ENCODE assay signal across 7 mouse cellular contexts in the genomic region with DNA sequence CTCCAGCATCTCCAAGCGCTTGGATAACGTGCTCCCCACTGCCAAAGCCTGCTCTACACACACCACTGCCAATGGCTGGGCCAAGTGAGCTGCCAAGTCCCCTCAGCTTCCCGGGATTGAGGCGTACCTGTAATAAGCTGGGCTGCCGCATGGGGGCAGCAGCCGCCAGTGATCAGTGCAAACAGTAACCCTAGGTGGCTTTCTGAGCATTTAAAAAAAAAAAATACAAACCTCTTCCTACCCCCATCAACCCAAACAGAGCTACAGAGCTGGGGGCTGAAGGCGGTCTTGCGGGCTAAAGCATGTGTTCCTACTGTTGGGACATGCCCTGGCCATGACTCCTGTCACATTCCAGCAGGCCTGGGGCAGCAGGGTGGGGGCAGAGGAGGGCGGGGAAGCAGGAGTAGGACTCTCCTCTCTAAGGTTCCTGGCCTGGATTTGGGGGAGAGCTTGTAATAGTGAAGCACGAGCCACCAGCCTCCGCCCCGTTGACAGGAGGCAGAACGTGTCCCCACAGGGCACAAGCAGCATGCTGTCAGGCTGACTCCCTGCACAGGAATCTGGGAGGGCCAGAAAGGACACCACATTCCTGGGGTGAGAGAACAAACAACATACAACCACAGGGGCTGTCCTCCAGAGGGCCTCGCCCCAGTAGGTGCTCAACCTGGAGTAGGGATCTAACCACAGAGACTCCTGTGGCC. TPM values are rescaled to one million over a fixed set of nuclear protein-coding genes. Genes with fewer than 3 reads are reported as not detected.
A peak's percentile ranks its signal among the peaks of the same experiment; 100 is the strongest.
DNase-seq lines count a peak whose midpoint lies in the region; ATAC-seq lines count a peak whose summit lies in the region.

No protein-coding gene starts in this region.

- DNase-seq in T-cell, adult 2 months (ENCODE audit: low spot score), result peak; percentile 66
- peak; percentile 95 to 96 for DNase-seq in cerebellum, postnatal 10 days
- peak; percentile 75 to 84 for DNase-seq in frontal cortex, postnatal 14 days (ENCODE audit: low spot score in 2 of 2)
- peak; percentile 80 for DNase-seq in induced T-regulatory cell, adult 2 months (ENCODE audit: low read depth)
- DNase-seq in left cerebral cortex, adult 8-10 months (ENCODE audit: low spot score in 2 of 2), result peak; percentile 72 to 89
- DNase-seq in right cerebral cortex, postnatal 4 days, result peak; percentile 89

- ATAC-seq in megakaryocyte progenitor cell, adult 5-6 weeks (replicated peaks; ENCODE audit: poor library complexity), result peak; percentile 94

RNA-seq across cellular contexts. Expression of a gene that starts 12.7 kb away (rescaled TPM):
- 10 to 100 TPM; 50.2 to 55.0 (median 53.3) TPM for total RNA-seq in left cerebral cortex, adult 8-10 months (2022)
- total RNA-seq in megakaryocyte progenitor cell, adult 5-6 weeks (2015), result 0.32 and 0.42 TPM in 2 replicates
- total RNA-seq in megakaryocyte progenitor cell, adult 5-6 weeks (2017), result not detected in 2 replicates

RNA-seq across cellular contexts. Expression of a gene that starts 16.8 kb away (rescaled TPM):
- 10 to 100 TPM; 37.5 to 43.9 (median 42.3) TPM for total RNA-seq in left cerebral cortex, adult 8-10 months (2022)
- total RNA-seq in megakaryocyte progenitor cell, adult 5-6 weeks (2015), result 6.4 and 7.0 TPM in 2 replicates
- total RNA-seq in megakaryocyte progenitor cell, adult 5-6 weeks (2017), result 8.0 and 12.9 TPM in 2 replicates

RNA-seq across cellular contexts. Expression of a gene that starts 18.2 kb away (rescaled TPM):
- total RNA-seq in left cerebral cortex, adult 8-10 months (2022), result 10 to 100 TPM; 72.8 to 90.6 (median 79.7) TPM
- 31.0 and 35.9 TPM in 2 replicates for total RNA-seq in megakaryocyte progenitor cell, adult 5-6 weeks (2015)
- 28.2 and 30.8 TPM in 2 replicates for total RNA-seq in megakaryocyte progenitor cell, adult 5-6 weeks (2017)

RNA-seq across cellular contexts. Expression of a gene that starts 18.2 kb away (rescaled TPM):
- total RNA-seq in left cerebral cortex, adult 8-10 months (2022), result 10 to 100 TPM; 35.4 to 42.3 (median 40.2) TPM
- 58.7 and 59.9 TPM in 2 replicates for total RNA-seq in megakaryocyte progenitor cell, adult 5-6 weeks (2015)
- total RNA-seq in megakaryocyte progenitor cell, adult 5-6 weeks (2017), result 55.5 and 60.8 TPM in 2 replicates

RNA-seq across cellular contexts. Expression of a gene that starts 31.2 kb away (rescaled TPM):
- 10 to 100 TPM; 43.9 to 52.8 (median 50.2) TPM for total RNA-seq in left cerebral cortex, adult 8-10 months (2022)
- not detected in 2 replicates for total RNA-seq in megakaryocyte progenitor cell, adult 5-6 weeks (2015)
- total RNA-seq in megakaryocyte progenitor cell, adult 5-6 weeks (2017), result not detected in 2 replicates

Comparison
In these comparisons a context has a peak if more than half of its experiments do, and no peak if none do; other contexts are left out.
1. Peak in every context shown above with its lines: DNase-seq and ATAC-seq.
2. RNA of a gene that starts 12.7 kb away (total RNA-seq): 50.2 to 55.0 TPM in left cerebral cortex, adult 8-10 months; 0.32 to 0.42 TPM in megakaryocyte progenitor cell, adult 5-6 weeks; every median in the first group is over 10 times any median in the second.